Mouse (Mus musculus) 3T3-L1 (cell line): ENCODE results near the gene Klf7.

Experiments
- DNase-seq: peaks from one replicate; pipeline ENCODE4 v3.0.0-alpha.2; 2015; ENCODE audit warnings: low read depth, low spot score

Gene Klf7

GRCm38 (mm10) chr1:64105181-64105646, 16.9 kb downstream of the Klf7 start:
- DNase-seq: no peak

GRCm38 (mm10) chr1:64104665-64105064, 17.4 kb downstream of the Klf7 start:
- DNase-seq: no peak

- no peak for DNase-seq
Measured at GRCm38 (mm10) chr1:64101331-64101730, 20.8 kb downstream of the Klf7 start.

GRCm38 (mm10) chr1:64098800-64099199, 23.3 kb downstream of the Klf7 start:
- DNase-seq: no peak

DNA sequence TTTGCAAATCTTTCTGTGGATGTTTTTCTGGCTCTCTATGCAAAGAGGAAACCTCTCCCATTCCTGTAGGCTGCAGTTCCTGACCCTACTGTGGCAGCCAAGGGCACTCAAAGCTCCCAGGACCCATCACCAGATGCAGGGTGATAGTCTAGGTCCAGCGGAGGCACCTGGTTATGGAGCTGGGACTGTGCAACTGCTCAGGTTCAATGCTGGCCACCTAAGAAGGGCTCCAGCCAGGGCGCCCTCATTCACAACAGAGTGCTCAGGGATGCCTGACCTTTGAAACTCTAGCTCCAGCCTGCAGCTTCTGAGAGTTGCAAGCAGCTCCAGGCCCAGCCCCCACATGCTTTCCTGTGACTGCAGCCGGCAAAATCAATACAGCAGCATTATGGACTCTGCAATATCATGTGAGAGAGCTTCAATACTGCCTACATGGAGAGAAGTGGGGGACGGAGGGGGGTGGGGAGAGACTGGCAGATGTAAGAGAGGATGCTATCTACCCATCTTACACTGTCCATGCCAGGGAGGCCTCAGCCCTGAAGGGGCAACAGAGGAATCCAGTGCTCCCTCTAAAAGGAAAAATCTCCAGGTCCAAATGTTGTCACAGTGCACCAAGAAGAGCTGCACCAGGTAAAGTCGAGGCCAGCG, 24.3 kb downstream of the Klf7 start:
- no peak for DNase-seq

GRCm38 (mm10) chr1:64093018-64093417, 29.1 kb downstream of the Klf7 start:
- no peak for DNase-seq

GRCm38 (mm10) chr1:64091591-64091990, 30.5 kb downstream of the Klf7 start:
- no peak for DNase-seq

DNA sequence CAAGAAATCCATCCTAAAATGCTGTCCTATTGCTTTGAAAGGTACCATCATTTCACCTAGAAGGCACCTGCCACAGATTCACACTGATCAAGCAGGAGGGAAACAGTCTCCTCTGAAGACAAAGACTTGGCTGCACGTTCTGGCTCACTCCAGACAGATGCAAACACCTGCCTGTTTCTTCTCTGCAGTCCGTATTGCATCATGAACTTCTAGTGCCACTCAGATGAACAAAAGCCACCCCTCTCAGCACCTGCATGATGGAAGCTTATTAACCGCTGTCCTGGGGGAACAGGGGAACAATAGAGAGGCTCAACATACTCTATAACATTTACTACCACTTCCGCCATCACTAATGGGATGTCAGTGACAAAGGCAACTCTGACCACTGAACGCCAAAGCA, 31.5 kb downstream of the Klf7 start:
- DNase-seq: no peak

- DNase-seq: no peak
Measured at GRCm38 (mm10) chr1:64089691-64090090, 32.4 kb downstream of the Klf7 start.

DNA sequence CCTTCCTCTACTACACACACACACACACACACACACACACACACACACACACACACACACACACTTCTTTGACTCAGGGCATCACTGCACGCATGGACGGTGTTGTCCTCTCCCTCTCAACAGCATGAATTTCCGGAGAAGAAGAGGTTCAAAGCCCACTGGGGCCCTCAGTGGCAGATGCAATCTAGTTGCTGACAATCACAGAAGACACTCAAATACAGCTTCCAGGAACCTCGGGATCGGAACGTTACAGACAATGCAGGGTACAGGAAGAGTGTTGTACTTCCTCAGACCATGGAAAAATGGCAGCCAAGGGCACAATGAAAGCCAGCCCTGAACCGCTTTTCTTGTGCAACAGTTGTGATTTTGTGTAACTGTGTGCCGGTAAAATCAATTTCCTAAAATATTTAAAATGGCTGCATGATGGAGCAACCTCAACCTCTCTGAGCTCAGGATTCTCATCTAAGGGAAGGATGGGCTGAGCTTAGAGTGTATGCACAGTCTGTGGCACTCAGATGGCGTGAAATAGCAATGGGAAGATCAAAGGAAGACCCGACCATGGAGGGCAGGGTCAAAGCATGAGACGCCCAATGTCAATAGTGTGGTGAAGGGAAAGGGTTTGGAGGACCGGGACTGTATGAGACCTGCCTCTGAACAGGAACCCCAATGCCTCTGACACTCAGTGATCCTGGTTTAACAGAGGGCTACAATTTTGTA, 33.3 kb downstream of the Klf7 start:
- no peak for DNase-seq

- peak; percentile 68 for DNase-seq
Measured at GRCm38 (mm10) chr1:64087657-64088603, 34.2 kb downstream of the Klf7 start.

DNA sequence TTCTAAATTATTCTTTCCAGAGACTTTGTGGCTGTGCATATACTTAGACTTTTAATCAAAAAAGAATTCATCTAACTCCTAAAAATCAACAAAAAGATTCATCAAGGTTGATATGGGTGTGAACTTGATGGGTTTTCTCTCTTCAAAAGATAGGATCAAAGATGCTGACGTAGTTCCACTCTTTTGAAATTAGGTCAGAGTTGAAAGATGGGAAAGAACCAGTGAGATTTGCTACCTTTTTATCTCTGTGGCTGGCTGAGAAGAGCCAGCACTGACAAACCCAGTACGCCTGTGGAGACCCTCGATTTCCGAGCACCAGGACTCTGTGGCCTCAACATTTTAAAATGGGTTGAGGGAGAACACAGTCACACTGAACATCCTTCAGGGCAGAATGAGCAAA, 36.2 kb downstream of the Klf7 start:
- no peak for DNase-seq

DNA sequence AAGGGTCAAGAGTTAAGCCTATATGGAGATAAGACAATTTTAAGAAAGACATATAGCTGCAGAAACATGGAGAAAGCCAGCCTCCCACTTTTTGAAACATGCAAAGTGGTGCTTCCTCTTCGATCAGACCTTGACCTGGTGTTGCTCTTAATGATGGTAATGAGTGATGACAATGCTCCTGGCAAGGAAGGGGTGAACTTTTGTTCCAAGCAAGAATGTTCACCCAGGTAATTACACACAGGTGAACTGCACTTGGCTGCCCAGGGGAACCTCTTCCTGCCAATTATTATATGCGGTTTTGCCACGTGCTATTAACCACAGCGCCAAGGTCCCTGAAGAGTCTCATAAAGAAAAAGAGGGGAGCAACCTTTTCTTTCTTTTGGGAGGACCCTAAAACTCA, 36.7 kb downstream of the Klf7 start:
- DNase-seq: no peak

GRCm38 (mm10) chr1:64084706-64085105, 37.4 kb downstream of the Klf7 start:
- DNase-seq: no peak

DNA sequence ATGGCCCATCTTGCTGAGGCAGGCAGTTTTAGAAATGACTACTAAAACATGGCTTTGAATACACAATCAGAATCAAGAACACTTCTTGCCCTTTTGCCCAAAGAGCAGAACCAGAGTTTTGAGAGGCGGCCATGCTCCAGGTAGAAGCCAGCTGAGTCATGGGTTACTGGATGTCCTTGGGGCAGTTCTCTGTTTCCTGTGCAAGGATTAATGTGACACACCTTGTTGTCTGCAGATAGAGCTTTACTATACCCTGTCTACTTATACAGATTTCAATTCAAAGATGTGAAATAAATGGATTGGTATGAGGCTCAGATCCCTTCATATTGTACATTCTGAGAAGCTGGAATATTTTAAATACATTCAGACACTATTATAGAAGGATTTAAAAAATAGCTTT, 40.3 kb downstream of the Klf7 start:
- DNase-seq: no peak

- no peak for DNase-seq
Measured at GRCm38 (mm10) chr1:64081217-64081616, 40.9 kb downstream of the Klf7 start.

DNA sequence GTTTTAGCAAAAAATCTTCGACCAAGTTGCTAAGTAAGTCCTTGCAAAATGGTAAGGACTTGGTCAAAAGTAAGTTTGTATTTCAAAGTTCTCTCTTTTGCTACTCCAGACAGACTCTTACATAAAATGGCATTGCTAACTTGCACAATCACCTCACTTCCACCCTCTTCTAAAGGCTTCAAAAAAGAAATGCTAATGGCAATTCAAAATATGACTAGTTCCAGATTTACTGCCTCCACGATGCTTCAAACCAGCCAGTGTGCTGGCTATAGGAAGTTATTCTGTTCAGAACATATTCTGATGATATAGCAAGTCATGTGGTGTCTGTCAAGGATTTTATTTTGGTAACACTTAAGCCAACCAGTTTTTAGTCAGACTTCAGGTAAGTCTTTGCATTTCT, 41.8 kb downstream of the Klf7 start:
- no peak for DNase-seq

DNA sequence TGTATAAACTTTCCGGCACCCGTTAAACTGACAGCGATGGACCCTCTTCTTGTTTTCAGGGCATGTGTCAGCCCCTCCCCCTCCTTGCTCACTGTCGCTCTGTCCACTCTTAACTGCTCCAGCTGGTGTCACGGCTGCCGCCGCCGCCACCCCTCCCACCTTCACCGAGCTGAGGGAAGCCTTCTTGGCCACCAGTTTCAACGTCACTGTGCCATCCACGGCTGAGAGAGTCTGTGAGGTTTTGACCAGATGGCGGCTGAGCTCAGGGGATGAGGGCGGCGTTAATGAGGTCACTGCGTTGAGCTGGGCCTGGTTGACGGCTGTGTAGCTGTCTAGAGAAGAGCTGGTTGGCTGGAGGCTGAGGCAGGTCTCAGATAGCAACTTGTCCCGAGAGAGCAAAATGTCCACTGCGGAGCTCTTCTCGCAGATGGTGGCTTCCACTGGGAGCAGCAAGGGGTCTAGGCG, 43.3 kb downstream of the Klf7 start:
- no peak for DNase-seq

DNA sequence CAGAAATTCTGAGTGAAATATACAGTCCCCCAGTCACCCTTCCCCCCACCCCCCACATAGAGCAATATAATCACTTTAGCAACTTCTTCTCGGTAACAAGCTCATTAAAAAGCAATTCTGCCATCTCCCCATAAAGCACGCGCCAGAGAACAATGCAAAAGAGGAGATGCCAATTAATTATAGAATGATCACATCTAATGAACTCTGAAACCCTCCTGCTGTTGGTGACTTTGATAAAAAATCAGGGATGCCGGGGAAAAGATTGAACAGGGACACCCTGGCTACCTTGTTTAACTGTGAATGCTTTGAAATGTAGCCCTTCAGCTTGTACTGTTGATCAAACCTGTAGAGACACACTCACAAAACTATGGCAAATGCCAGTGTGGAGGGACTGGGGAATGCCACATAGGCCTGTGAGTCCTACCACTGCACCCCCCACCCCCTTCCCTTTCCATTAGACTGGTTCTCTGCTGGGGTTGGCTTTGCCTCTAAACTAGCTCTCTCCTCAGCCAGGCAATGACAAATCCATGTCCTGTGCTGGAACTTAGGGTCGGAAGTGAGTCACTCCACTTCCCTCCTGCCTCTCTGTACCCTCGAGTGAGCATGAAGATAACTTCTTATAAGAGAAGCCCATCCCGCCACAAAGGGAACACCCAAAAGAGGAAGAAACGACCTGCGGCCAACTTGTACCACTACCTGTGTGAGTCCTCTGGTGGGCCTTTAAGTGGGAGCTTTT, 43.9 kb downstream of the Klf7 start:
- DNase-seq: no peak

DNA sequence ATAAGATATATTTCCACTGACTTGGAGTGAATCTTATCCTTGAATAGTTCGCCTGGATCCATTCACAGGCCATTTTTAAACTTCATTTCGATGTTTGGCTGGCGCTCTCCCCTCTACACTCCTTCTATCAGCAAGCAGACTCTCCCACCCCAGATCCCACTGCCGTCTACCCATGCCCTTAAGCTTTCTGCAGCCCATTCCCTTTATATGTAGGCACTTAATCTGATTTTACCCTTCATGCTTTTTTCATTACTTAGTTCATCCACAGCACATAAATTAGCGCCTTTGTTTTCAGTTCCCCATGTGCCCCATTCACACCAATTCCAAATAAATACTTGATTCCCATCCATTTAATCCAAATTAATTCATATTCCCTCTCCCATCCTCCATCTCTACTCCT, 48.0 kb downstream of the Klf7 start:
- DNase-seq: no peak

DNA sequence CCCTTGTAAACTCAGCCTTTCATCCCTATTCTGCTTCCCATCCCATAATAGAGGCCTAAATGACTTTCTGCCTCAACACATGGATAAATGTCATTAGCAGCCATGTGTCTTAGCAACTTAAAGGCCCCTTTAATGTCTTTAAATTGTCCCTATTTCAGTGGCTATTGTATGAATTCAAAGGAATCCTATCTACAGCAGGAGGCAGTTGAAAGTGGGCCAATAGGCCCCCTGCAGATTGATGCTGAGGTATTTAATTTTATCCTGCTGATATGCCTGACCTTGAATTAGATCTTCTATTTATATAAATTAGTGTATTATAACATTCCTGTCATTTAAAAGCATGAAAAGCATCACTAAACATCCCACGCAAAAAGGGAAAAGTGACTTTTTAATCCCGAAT, 51.1 kb downstream of the Klf7 start:
- DNase-seq: no peak
